Mouse (Mus musculus) kidney, postnatal 0 days (tissue): ENCODE data around the gene Tstd2. TPM values are rescaled to one million over a fixed set of nuclear protein-coding genes. Genes with fewer than 3 reads are reported as not detected.

Source experiments
- ATAC-seq: fragments of 200-750 bp; cut with Nextera tagmentation; replicated peaks from 2 replicates; pipeline ENCODE4 v1.8.0; 2017; ENCODE audit warnings: low read depth, moderate number of reproducible peaks, moderate TSS enrichment, moderate library complexity; ENCODE audit not compliant: low FRiP score
- DNase-seq: peaks from one replicate; pipeline ENCODE4 v3.0.0-alpha.2; 2016; ENCODE audit warnings: low spot score
- H3K27ac ChIP-seq: fragments of 300-500 bp; sonication (generic); 2 replicates; pipeline ENCODE4 v1.5.1; 2014; ENCODE audit warnings: mild to moderate bottlenecking
- H3K27me3 ChIP-seq: fragments of 300-500 bp; sonication (generic); 2 replicates; pipeline ENCODE4 v1.6.1; 2014; ENCODE audit warnings: low read length, mixed read lengths; ENCODE audit not compliant: insufficient read depth
- H3K36me3 ChIP-seq: fragments of 300-500 bp; sonication (generic); 2 replicates; pipeline ENCODE4 v1.6.1; 2014; ENCODE audit warnings: low read length, mixed read lengths; ENCODE audit not compliant: insufficient read depth
- H3K4me1 ChIP-seq: fragments of 300-500 bp; sonication (generic); replicated peaks from 2 replicates; pipeline ENCODE4 v1.6.1; 2014; ENCODE audit warnings: antibody characterized with exemption, low read length, mixed read lengths; ENCODE audit not compliant: insufficient read depth
- H3K4me2 ChIP-seq: fragments of 300-500 bp; sonication (generic); 2 replicates; pipeline ENCODE4 v1.6.1; 2014; ENCODE audit warnings: mild to moderate bottlenecking, low read length, moderate library complexity, mixed read lengths
- H3K4me3 ChIP-seq: fragments of 300-500 bp; sonication (generic); replicated peaks from 2 replicates; pipeline ENCODE4 v1.5.1; 2014; ENCODE audit warnings: low read depth, low read length
- H3K9ac ChIP-seq: fragments of 300-500 bp; sonication (generic); 2 replicates; pipeline ENCODE4 v1.6.1; 2014; ENCODE audit warnings: low read depth, low read length
- H3K9me3 ChIP-seq: fragments of 300-500 bp; sonication (generic); replicated peaks from 2 replicates; pipeline ENCODE4 v1.6.1; 2016; ENCODE audit warnings: low read length, inconsistent platforms, mixed read lengths
- CTCF ChIP-seq: IDR thresholded peaks from 2 replicates; pipeline ENCODE4 v1.5.1; 2016; ENCODE audit warnings: antibody characterized with exemption, low read depth, mild to moderate bottlenecking, moderate library complexity
- WGBS: fragments of 180-500 bp; shearing (Covaris S2); extraction: QIAGEN DNeasy Blood & Tissue Kit; methylation state at CpG from one replicate; pipeline ENCODE4 v1.1.7; 2014; 5-methylcytosine and 5-hydroxymethylcytosine counted together
- polyA plus RNA-seq: library from polyadenylated mRNA; unstranded; fragments of >200 nt; fragmentation: Nextera tagmentation; extraction: Ambion mirVana; gene quantifications from 2 replicates; pipeline ENCODE4 v1.2.1, GENCODE M21; 2015

Tstd2 gene
- 23.5 and 25.7 TPM in 2 replicates for polyA plus RNA-seq

GRCm38 (mm10) chr4:46138287-46139222 lies at the start of gene Tstd2, which contains the start of gene Ncbp1:
Gene Tstd2, minus strand, starts transcription at chr4:46138694.
Gene Ncbp1, plus strand, starts transcription at chr4:46138613.
- Histone ChIP-seq H3K9me3 (no peaks in the 10 kb centered on the region), H3K9ac (peak within 1 kb of the TSS; percentile 82), H3K27me3 (no peaks in the 10 kb centered on the region), H3K27ac (peak within 1 kb of the TSS; percentile 99), H3K4me1 (peaks cover 16% of the 10 kb centered on the region), H3K4me3 (peak within 1 kb of the TSS; percentile 85), H3K4me2 (peak within 1 kb of the TSS; percentile 77), H3K36me3 (0 out of 2 replicates have a peak, but pooled peaks cover 5% of the 10 kb centered on the region)
- DNase-seq (peak; percentile 95), ATAC-seq (peak; percentile 88)
- TF ChIP-seq CTCF = no peak
- WGBS = under 1% methylated on average over 90 of the region's 90 CpGs

- TF ChIP-seq CTCF = no peak
- no peak for DNase-seq
- no peak overlapping the region for H3K9ac ChIP-seq
- no peaks in the 10 kb centered on the region for H3K9me3 ChIP-seq
- no peak overlapping the region for H3K27ac ChIP-seq
- no peak overlapping the region for H3K4me3 ChIP-seq
- no peaks in the 10 kb centered on the region for H3K4me1 ChIP-seq
- WGBS = 75% methylated on average over 3 of the region's 3 CpGs
- peaks cover 34% of the 10 kb centered on the region for H3K36me3 ChIP-seq
- H3K4me2 ChIP-seq = no peak overlapping the region
- no peaks in the 10 kb centered on the region for H3K27me3 ChIP-seq
- no peak for ATAC-seq
These were observed 48.0 kb upstream of the Tstd2 start for GRCm38 (mm10) chr4:46186466-46186865.

- H3K4me3 ChIP-seq = no peak overlapping the region
- ATAC-seq = no peak
- H3K27ac ChIP-seq = no peak overlapping the region
- no peaks in the 10 kb centered on the region for H3K9me3 ChIP-seq
- no peaks in the 10 kb centered on the region for H3K4me1 ChIP-seq
- TF ChIP-seq CTCF = no peak
- peaks cover 40% of the 10 kb centered on the region for H3K36me3 ChIP-seq
- H3K4me2 ChIP-seq = no peak overlapping the region
- WGBS = 76% methylated on average over 9 of the region's 9 CpGs
- no peak for DNase-seq
- H3K9ac ChIP-seq = no peak overlapping the region
- no peaks in the 10 kb centered on the region for H3K27me3 ChIP-seq
These were observed 47.4 kb upstream of the Tstd2 start for GRCm38 (mm10) chr4:46185890-46186289.

- no peaks in the 10 kb centered on the region for H3K27me3 ChIP-seq
- no peaks in the 10 kb centered on the region for H3K9me3 ChIP-seq
- peaks cover 42% of the 10 kb centered on the region for H3K36me3 ChIP-seq
- H3K9ac ChIP-seq = no peak overlapping the region
- DNase-seq = no peak
- H3K4me2 ChIP-seq = no peak overlapping the region
- WGBS = 41% methylated on average over 8 of the region's 8 CpGs
- H3K4me1 ChIP-seq = no peaks in the 10 kb centered on the region
- H3K4me3 ChIP-seq = no peak overlapping the region
- no peak for TF ChIP-seq CTCF
- ATAC-seq = no peak
- no peak overlapping the region for H3K27ac ChIP-seq
These were observed 46.9 kb upstream of the Tstd2 start for GRCm38 (mm10) chr4:46185423-46185822.

GRCm38 (mm10) chr4:46182181-46182580 lies 43.7 kb upstream of the Tstd2 start:
- no peaks in the 10 kb centered on the region for H3K27me3 ChIP-seq
- no peak overlapping the region for H3K9ac ChIP-seq
- 79% methylated on average over 7 of the region's 7 CpGs for WGBS
- no peaks in the 10 kb centered on the region for H3K9me3 ChIP-seq
- TF ChIP-seq CTCF = no peak
- no peaks in the 10 kb centered on the region for H3K4me1 ChIP-seq
- DNase-seq (no peak), ATAC-seq (no peak)
- H3K27ac ChIP-seq = no peak overlapping the region
- H3K36me3 ChIP-seq = peaks cover 49% of the 10 kb centered on the region
- no peak overlapping the region for H3K4me3 ChIP-seq
- H3K4me2 ChIP-seq = no peak overlapping the region

- no peak overlapping the region for H3K4me3 ChIP-seq
- H3K9ac ChIP-seq = no peak overlapping the region
- no peak for TF ChIP-seq CTCF
- ATAC-seq (no peak), DNase-seq (no peak)
- H3K4me1 ChIP-seq = no peaks in the 10 kb centered on the region
- 33% methylated on average over 6 of the region's 6 CpGs for WGBS
- H3K9me3 ChIP-seq = no peaks in the 10 kb centered on the region
- no peaks in the 10 kb centered on the region for H3K27me3 ChIP-seq
- peaks cover 49% of the 10 kb centered on the region for H3K36me3 ChIP-seq
- no peak overlapping the region for H3K27ac ChIP-seq
- H3K4me2 ChIP-seq = no peak overlapping the region
These were observed 42.7 kb upstream of the Tstd2 start for GRCm38 (mm10) chr4:46181168-46181567.
